Mouse (Mus musculus) heart, postnatal 10 days (tissue): ENCODE measurements around the gene Macf1. TPM values are rescaled to one million over a fixed set of nuclear protein-coding genes. Genes with fewer than 3 reads are reported as not detected.

Experiments used
- DNase-seq, 2 experiments: peaks; one replicate each; pipeline ENCODE4 v3.0.0; 2021
- intact Hi-C: fragments of 180-260 bp; cut with DNase I; formaldehyde crosslinking; loops from one replicate; pipeline ENCODE4 v1.15.1; 2025
- total RNA-seq, 2 experiments: library from RNA; stranded (reverse); gene quantifications; 2 replicates each; pipeline ENCODE4 v1.2.3; 2021

Macf1 gene
- total RNA-seq, 2 experiments from 2014 or later, result 316 to 364 TPM

DNA sequence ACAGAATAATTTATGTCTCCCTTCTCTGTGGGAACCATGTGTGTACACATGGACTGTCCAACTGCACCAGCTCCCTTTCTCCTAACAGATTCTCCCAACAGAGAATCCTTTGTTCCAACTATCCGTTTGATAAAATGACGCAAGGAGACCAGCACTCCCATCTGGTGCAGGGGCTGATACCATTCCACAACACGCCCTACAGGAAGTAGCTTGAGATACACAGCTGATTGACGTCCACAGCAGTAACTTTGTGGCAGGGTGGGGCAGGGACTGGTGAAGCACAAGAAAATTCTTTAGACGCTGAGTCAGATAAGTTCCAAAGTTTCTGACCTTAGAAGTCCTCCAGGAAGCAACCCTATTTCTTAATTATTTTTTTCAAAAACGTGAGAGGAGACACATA lies 261.3 kb downstream of the Macf1 start:
- peak in 1 of 2 experiments; percentile 63 for DNase-seq
- intact Hi-C loops, result no loop called here

DNA sequence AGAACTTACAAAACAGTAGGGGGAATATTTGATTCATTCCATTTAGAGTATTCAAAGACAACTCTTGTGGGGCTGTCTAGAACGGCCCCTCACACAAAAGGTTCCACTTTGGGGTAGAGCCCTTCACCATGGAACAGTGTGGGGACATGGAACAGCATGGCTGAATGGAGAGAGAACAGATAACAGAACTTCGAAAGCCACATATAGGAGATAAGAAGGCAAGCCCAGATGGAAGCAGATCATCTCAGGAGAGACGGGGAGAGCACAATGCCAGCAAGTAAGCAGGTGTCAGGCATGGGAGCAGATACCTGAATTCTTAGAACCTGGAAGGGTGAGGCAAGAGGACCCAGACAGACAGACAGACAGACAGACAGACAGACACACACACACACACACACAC lies 266.1 kb downstream of the Macf1 start:
- no peak for DNase-seq
- intact Hi-C loops, result no loop called here

DNA sequence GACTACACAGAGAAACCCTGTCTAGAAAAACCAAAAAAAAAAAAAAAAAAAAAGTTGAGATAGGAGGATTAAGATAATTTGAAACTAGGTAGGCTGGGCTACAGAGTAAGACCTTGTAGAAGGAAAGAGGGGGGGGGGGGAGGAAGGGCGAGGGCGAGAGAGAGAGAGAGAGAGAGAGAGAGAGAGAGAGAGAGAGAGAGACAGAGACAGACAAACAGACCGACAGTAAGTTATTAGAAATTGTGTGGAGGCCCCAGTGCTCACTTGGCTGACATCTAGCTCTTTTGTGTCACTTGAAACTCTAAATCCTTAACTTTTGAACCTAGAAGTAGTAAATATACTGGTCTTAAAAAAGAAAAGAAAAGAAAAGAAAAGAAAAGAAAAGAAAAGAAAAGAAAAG lies 266.7 kb downstream of the Macf1 start:
- intact Hi-C loops, result no loop called here
- no peak for DNase-seq

DNA sequence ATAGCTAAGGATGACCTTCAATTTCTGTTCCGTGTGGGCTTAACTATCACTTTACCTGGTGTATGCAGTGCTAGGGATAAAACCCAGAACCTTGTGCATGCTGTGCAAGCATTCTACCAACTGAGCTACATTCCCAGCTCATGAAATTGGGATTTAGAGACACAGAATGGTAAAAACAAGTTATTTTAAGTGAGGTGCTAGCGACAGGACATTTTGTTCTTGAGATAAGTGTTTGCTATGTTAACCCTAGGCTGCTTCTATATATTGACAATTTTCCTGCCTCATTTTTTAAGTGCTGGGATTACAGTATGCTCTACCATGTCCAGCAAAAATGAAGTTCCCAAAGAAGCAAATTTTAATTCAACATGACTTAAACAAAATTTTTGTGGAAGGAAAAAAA lies 267.3 kb downstream of the Macf1 start:
- DNase-seq, result no peak
- intact Hi-C loops, result no loop called here

DNA sequence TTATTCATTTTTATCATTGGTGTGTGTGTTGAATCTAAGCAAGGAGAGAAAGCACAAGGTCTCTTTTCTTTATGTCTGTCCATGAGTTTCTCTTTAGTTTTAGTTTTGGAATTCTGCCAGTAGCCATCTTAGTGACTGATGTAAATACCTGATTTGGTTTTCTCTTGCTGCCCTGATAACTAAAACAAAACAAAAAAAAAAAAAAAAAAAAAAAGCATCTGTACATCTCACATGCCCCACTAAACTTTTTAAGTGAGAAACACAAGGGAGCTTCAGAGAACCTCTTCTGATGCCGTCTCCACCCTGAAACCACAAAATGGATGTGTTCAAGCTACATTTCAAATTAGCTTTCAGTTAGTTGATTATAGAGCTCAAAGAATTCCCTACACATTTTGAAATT lies 268.6 kb downstream of the Macf1 start:
- DNase-seq, result no peak
- intact Hi-C loops, result no loop called here

DNA sequence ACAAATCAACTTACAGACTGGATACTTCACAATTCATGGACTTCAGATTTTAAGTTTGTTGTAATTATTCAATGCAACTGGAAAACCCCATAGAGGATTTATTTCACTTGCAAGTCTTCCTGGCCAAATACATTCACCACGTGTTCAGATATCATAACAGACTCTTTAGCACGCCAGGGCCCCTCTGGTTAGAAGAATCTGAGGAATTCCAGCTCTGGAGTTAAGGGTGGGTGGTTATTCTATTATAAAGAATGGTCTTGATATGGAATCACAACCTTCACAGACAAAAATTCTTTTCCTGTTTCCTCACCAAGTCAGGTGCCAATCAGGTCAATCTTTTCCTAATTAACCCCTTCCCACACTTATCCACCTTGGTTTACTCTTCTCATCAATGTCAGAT lies 270.3 kb downstream of the Macf1 start:
- no peak for DNase-seq
- intact Hi-C loops, result loop anchor here (2.0 kb wide), 1 partner anchor 13 kb away; no protein-coding TSS in a partner anchor

DNA sequence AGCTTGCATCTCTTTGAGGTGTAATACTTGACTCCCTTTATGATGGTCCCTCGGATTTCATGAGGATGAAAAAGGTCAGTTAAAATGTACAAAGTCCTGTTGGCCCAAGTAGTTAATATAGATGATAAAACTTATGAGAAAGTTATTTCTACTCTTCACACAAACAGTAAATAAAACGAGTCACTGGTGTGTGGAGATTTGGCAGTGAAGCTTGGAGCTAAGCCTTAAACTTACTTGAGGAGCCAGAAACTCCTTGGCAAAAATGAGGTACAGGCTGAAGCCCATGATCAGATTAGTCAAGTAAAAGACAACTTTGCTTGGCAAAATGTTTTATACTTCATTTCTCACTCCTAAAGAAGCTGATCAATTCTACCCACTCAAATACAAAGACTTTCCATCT lies 271.2 kb downstream of the Macf1 start:
- intact Hi-C loops, result loop anchor here (2.0 kb wide), 1 partner anchor 14 kb away; no protein-coding TSS in a partner anchor

DNA sequence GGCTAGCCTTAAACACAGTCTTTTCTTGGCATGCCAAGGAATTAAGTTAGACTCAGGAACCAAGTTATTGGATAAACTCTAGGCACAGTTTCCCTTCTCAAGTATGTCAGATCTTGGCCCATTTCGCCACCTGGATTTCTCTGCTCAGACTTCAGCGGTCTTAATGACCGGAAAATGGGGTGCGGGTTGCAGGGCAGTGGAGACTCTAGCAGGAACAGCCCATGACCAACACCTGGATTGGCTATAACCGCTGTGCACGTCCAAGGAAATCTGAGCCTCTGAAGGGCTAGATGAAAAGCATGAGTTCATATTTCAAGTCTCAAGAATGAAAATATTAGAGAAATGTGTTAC lies 271.7 kb downstream of the Macf1 start:
- DNase-seq, result no peak
- intact Hi-C loops, result loop anchor here (2.0 kb wide), 1 partner anchor 14 kb away; no protein-coding TSS in a partner anchor

More for the DNA sequence above, 271.2 kb downstream of the Macf1 start:
- no peak for DNase-seq

DNA sequence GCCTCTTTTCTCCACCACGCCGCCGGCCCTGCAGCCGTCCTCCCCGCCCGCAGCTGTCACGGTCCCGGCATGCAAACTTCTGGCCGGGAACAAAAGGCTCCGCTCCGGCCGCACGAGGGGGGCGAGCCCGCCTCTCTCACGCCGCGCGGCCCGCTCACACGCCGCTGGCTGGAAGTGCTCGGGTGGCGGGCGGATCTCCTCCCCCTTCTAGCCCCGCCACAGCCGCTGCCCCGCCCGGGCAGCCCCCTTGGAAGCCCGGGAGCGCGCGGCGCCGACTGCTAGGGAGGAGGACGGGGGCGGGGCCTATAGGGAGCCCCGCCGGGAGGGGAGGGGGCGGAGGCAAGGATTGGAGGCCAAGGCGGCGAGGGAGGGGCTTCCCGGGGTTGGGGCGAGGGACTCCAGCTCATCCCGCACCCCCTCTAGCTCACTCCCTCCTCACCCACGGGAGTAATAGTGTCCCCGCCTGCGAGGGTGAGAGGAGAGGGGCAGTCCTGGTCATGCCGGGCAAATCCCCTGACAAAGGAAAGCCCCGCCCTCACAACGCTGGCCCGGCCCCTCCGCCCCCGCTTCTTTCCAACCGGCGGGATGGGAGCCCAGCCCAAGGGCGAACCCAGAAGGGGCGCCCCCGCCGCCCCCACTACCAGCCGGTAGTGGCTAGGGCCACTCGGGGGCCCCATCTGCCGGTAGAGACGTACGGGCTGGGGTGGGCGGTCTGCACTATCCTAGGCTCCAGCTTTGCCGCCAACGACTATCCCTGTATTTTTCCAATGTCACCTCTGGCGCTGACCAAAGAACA lies 272.2 kb downstream of the Macf1 start:
- intact Hi-C loops, result loop anchor here (2.0 kb wide), 1 partner anchor 15 kb away; no protein-coding TSS in a partner anchor

DNA sequence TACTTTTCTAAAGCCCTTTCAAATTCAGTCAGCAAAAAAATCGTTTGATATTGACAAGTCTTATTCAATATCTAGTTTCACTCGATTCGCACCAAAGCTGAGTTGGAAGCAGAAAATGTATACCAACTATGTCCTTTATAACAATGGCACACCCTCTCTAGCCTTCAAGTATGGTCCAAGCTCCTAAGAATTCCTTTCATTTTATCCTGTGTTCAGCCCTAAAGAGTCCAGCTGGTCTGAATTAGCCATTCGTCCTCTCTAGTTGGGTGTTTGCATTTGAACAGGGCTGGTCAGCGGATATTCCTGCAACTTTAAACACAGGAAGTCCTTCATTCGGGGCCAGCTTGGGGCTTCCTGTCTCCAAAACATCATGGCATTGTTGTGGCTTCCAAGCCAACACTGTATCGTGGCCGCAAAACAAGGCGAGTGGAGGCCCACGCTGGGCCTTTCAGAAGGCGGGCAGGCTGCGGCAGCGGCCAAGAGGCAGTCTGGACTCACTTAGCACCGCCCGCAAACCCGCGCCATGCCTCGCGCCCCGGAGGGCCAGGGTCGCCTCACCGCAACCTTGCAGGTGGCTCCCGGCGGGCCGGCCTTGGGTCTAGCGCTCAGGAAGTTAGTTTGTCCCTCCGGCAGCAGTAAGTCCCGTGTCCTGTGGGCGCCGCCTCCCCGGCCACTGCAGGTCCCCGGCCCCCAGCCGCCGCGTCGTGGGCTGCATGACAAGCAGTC lies 273.0 kb downstream of the Macf1 start:
- intact Hi-C loops, result no loop called here
- DNase-seq, result peak; percentile 71 to 74

More for the DNA sequence above, 272.2 kb downstream of the Macf1 start:
- DNase-seq, result peak; percentile 94

DNA sequence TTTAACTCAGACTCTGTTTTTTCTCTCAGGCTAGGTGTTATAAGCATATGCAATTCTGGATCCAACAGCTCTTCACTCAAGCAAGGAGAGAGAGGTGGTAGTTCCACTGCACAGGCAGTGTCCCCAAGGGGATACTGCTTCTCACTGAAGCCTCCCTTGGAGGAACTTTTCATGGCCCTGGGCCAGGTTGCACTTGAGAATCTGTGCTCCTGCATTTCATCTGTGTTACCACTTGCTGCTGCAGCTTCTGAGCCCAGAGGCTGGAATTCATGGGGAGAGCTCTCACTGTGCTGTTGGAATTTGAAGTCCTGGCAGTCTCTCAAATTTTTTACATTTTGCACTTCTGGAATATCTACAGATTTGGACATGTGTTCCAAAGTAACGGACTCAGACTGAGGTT lies 274.4 kb downstream of the Macf1 start:
- peak; percentile 76 to 83 for DNase-seq
- intact Hi-C loops, result no loop called here

DNA sequence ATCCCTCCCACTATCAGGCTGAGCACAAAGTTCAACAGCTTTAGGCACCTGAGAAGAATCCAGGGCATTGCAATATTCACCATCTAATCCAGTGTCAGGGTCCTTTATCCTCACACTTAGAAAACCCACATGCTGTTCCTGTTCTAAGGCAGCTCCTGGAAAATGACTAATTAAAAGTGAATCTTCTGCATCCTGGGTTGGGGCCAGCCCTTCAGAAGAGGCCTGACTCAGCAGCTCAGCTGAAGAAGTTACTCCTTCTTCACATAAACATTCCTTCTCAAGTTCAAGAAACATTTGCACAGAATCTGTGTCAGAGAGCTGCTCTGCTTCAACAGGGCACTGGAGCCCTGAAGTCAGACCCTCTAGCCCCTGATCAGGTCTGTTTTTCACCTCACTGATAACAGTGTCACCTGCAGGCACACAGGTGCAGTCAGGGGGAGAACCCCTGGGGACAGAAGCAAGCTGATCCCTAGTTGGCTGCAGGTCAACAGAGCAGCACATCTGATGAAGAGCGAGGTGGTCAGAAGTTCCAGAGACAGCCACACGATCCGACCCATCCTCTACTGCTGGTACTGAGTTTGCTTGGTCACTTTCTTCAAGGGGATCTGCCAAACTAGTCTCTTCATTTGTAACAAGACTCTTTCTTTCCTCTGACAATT lies 275.0 kb downstream of the Macf1 start:
- DNase-seq, result no peak
- intact Hi-C loops, result no loop called here

DNA sequence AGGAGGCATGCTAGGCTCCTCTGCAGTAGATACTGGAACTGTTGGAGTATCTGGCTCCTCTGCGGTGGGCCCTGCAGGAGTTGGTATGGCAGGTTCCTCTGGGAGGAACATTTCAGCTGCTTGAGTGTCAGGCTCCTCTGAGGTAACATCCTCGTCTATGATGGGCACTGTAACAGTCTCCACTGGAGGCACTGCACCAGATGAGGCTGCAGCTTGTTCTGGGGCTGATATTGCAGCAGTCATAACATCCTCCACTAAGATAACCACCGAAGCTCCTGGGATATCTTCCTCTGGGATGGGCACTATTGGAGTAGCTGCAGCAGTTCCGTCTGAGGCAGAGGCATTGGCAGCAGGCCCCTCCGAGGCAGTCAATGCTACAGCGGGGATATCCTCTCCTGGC lies 276.4 kb downstream of the Macf1 start:
- DNase-seq, result no peak
- intact Hi-C loops, result no loop called here

DNA sequence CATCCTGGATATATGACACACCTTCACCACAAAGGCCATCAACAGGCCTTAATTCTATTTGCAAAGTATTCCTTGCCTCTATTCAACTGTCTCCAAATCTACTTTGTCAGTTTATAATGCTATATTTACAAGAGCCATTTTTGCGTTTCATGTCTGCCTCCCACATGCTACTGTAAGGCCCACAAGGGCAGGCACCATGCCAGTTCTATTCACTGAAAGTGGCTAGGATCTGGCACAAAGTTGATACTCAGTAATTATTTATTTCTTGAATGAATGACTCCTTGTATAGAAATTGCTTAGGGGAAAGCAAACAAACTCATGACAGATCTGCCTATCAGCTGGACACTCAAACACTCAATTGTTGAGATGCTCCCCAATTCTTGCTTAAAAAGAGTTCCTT lies 280.1 kb downstream of the Macf1 start:
- peak in 1 of 2 experiments; percentile 65 for DNase-seq
- intact Hi-C loops, result no loop called here

DNA sequence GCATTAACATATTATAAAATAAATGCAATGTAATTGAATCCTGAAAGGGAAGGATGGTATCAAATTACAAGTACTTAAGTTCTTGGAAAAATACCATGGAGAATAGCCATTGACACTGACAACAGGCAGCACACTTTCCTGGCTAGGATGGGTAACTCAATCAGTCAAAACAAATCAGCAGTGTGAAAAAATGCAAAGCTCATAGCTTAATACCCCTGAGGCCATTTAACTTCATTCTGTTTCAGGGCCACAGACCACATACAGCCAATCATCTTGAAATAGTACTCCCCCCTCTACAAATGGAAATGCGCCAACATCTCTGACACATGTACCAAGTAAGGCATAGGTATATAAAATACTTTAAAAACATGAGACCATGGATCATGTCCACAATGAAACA lies 281.9 kb downstream of the Macf1 start:
- intact Hi-C loops, result no loop called here
- no peak for DNase-seq

DNA sequence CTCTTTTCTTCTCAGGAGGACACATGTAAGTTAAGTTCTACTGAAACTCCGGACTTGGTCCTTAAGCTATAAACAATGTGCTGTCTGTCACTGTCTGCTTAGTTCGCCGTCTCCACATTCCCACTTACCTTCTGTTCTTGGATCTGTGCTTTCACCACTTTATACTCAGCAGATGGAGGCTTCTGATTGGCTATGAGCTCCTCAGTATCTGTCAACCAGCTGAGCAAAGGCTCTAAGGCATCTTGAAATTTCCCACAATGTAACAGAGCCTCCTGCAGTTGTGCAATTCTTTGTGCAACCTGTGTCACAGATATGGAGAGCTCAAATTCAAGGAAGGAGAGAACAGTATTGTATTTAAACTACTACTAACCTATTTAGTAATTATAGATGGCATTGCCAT lies 282.9 kb downstream of the Macf1 start:
- intact Hi-C loops, result no loop called here
- no peak for DNase-seq

DNA sequence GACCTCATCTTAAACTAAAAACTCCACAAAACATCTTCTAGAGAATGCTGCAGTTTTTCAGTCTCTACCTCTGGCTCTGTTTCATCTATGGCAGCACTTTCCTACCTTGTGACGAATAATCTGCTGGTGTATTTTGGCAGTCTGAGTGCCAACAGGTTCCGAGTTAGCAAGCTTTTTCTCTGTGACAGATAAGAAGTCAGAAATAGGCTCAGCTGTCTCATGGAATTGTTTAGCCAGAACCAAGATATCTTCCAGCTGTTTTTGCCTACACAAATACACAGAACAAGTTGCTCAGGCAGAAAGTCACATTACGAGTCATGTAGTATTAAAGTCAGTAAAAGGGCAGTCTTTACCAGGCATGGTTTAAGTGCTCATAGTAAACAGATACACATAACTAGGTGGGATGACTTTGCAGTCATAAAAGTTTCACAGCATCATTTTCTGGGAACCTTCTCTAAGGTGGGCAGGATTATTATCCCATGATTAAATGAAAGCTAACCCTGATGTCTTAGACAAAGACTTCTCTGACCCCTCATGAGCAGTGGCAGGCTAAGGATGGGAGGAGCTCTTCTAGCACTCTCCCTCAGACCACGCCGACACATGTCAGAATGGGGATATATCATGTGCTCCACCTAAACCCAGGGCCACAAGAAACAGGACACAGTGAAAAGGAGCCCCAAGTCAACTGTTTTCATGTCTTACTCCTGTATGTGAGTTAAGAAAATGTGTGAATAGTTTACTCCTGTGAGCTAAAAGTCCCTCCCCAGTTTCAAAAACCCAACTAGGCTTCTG lies 286.3 kb downstream of the Macf1 start:
- peak; percentile 39 to 50 for DNase-seq
- intact Hi-C loops, result loop anchor here (5.0 kb wide), 1 partner anchor 34 kb away; no protein-coding TSS in a partner anchor

DNA sequence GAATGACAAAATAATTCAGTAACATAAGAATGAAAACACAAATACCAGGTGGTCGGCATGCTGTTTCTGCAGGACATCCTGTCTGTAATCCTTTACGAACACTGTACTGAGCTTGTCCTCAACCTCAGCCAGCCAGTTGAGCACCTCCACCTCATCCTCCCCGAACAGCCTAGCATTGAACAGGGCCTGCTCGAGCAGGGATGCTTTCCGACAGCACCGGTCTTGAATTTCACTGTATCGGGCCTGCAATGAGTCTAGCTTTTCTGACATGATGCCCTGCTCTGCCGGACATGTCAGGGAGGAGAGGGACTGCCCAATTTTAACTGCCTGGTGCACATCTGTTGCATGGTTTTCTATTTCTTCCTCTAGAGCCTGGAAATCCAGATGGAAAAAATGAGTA lies 287.1 kb downstream of the Macf1 start:
- intact Hi-C loops, result loop anchor here (5.0 kb wide), 1 partner anchor 35 kb away; no protein-coding TSS in a partner anchor
- DNase-seq, result no peak

DNA sequence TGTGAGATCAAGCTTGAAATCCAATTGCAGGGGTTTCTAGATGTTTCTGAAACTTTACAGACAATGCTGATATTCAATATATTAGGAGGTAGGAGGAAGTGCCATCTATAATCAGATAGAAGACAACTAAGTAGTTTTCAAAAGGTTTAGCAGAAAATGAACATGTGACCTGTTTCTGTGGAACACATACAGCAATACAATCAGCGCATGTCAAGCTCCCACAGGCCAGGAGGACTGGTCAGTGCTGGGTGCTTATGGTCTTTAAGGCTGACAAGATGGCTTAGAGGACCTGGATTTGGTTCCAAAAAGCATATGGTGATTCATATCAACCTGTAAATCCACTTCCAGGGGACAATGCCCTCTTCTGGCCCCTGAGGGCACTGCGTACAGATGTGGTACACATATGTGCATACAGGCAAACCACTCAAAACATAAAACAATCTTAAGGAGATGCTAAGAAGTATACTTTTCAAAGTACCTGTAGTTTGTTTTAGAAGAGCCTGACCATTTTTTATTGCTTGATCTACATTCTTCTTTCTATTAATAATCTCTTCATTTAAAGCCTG lies 288.6 kb downstream of the Macf1 start:
- intact Hi-C loops, result loop anchor here (5.0 kb wide), 1 partner anchor 37 kb away; no protein-coding TSS in a partner anchor
- no peak for DNase-seq

DNA sequence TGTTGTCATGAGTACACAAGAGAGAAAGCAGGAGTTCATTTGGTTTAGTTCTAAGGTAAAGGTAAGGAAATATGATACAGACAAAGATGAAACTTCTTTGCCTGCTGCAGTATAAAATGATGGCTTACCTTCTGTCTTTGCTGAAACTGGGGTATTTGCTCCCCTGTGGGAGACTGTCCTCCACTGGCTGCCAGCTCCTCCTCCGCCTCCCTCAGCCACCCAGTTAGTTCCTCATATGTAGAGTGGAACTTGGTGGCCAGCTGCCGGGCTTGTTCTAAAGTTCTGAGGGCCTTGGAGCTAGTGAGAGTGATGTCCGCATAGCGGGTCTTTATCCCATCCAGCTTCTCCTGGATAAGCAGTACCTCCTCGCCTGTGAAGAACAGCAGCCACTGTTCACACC lies 289.3 kb downstream of the Macf1 start:
- intact Hi-C loops, result loop anchor here (5.0 kb wide), 1 partner anchor 37 kb away; no protein-coding TSS in a partner anchor
- DNase-seq, result no peak
